Mouse (Mus musculus) liver, postnatal 0 days (tissue): ENCODE measurements around the gene Nt5c1b. TPM values are rescaled to one million over a fixed set of nuclear protein-coding genes. Genes with fewer than 3 reads are reported as not detected.

ENCODE experiments used
- ATAC-seq: fragments of 200-750 bp; cut with Nextera tagmentation; 2 replicates; pipeline ENCODE4 v1.8.0; 2017; ENCODE audit warnings: mild to moderate bottlenecking, moderate library complexity
- DNase-seq: peaks from one replicate; pipeline ENCODE4 v3.0.0-alpha.2; 2016
- H3K27ac ChIP-seq: fragments of 300-500 bp; sonication (generic); 2 replicates; pipeline ENCODE4 v1.5.1; 2014; ENCODE audit warnings: antibody characterized with exemption, moderate library complexity, mild to moderate bottlenecking, low read depth
- H3K27me3 ChIP-seq: fragments of 300-500 bp; sonication (generic); 2 replicates; pipeline ENCODE4 v1.6.1; 2014; ENCODE audit warnings: low read length, control low read depth, mixed read lengths; ENCODE audit not compliant: insufficient read depth
- H3K36me3 ChIP-seq: fragments of 300-500 bp; sonication (generic); replicated peaks from 2 replicates; pipeline ENCODE4 v1.6.1; 2014; ENCODE audit warnings: mild to moderate bottlenecking, control low read depth, low read length, moderate library complexity, mixed read lengths; ENCODE audit not compliant: insufficient read depth
- H3K4me1 ChIP-seq: fragments of 300-500 bp; sonication (generic); 2 replicates; pipeline ENCODE4 v1.6.1; 2014; ENCODE audit warnings: antibody characterized with exemption, mild to moderate bottlenecking, control low read depth; ENCODE audit not compliant: insufficient read depth
- H3K4me2 ChIP-seq: fragments of 300-500 bp; sonication (generic); 2 replicates; pipeline ENCODE4 v1.6.1; 2014; ENCODE audit warnings: low read depth, mild to moderate bottlenecking, low read length, moderate library complexity, mixed read lengths
- H3K4me3 ChIP-seq: fragments of 300-500 bp; sonication (generic); 2 replicates; pipeline ENCODE4 v1.5.1; 2014; ENCODE audit warnings: low read depth, low read length
- H3K9ac ChIP-seq: fragments of 300-500 bp; sonication (generic); replicated peaks from 2 replicates; pipeline ENCODE4 v1.6.1; 2014; ENCODE audit warnings: mild to moderate bottlenecking, moderate library complexity
- H3K9me3 ChIP-seq: fragments of 300-500 bp; sonication (generic); 2 replicates; pipeline ENCODE4 v1.6.1; 2016; ENCODE audit warnings: mild to moderate bottlenecking, control low read depth, low read length, mixed read lengths
- CTCF ChIP-seq: sonication (generic); IDR thresholded peaks from 2 replicates; pipeline ENCODE4 v1.5.1; 2016; ENCODE audit warnings: antibody characterized with exemption, low read depth
- EP300 ChIP-seq: IDR thresholded peaks from 2 replicates; pipeline ENCODE4 v1.6.1; 2016; ENCODE audit warnings: antibody characterized with exemption, low read depth, mild to moderate bottlenecking
- WGBS: fragments of 180-500 bp; shearing (Covaris S2); extraction: QIAGEN DNeasy Blood & Tissue Kit; methylation state at CpG from one replicate; pipeline ENCODE4 v1.1.7; 2014; ENCODE audit not compliant: insufficient replicate concordance; 5-methylcytosine and 5-hydroxymethylcytosine counted together
- polyA plus RNA-seq: library from polyadenylated mRNA; unstranded; fragments of >200 nt; fragmentation: Nextera tagmentation; extraction: Ambion mirVana; gene quantifications from 2 replicates; pipeline ENCODE4 v1.2.1, GENCODE M21; 2015

Gene Nt5c1b
- polyA plus RNA-seq, 1 experiment from 2014 or later = not detected

- peaks cover 3% of the 10 kb centered on the region; the same call in 1 of the 2 replicates for H3K4me1 ChIP-seq
- WGBS = under 1% methylated on average over 52 of the region's 53 CpGs
- H3K9ac ChIP-seq = peak within 1 kb of the TSS; percentile 87
- H3K27me3 ChIP-seq = no peaks in the 10 kb centered on the region
- peak within 1 kb of the TSS; percentile 99 for H3K27ac ChIP-seq
- ATAC-seq (peak; percentile 98), DNase-seq (peak; percentile 95)
- peak within 1 kb of the TSS; percentile 67 for H3K4me2 ChIP-seq
- H3K36me3 ChIP-seq = peaks cover 6% of the 10 kb centered on the region
- no peaks in the 10 kb centered on the region for H3K9me3 ChIP-seq
- peak; percentile 85 for TF ChIP-seq CTCF
- no peak for TF ChIP-seq EP300
- peak within 1 kb of the TSS; percentile 69 for H3K4me3 ChIP-seq
Measured at GRCm38 (mm10) chr12:10390671-10391441, 21.1 kb downstream of the Nt5c1b start, which contains the start of gene Rdh14. Rdh14 (plus strand) TSS chr12:10390772.

- H3K36me3 ChIP-seq = no peaks in the 10 kb centered on the region
- no peaks in the 10 kb centered on the region for H3K4me1 ChIP-seq
- DNase-seq = no peak
- no peaks in the 10 kb centered on the region for H3K27me3 ChIP-seq
- ATAC-seq = no peak
- H3K4me2 ChIP-seq = no peak overlapping the region
- no peak overlapping the region for H3K9ac ChIP-seq
- TF ChIP-seq EP300 (no peak), CTCF (no peak)
- H3K9me3 ChIP-seq = no peaks in the 10 kb centered on the region
- H3K4me3 ChIP-seq = no peak overlapping the region
- 79% methylated on average over 1 of the region's 1 CpGs for WGBS
- no peak overlapping the region for H3K27ac ChIP-seq
Measured at GRCm38 (mm10) chr12:10400788-10401187, 31.0 kb downstream of the Nt5c1b start.

GRCm38 (mm10) chr12:10402421-10403115 lies 32.8 kb downstream of the Nt5c1b start:
- Histone ChIP-seq H3K36me3 (no peaks in the 10 kb centered on the region), H3K4me3 (no peak overlapping the region), H3K27me3 (no peaks in the 10 kb centered on the region), H3K27ac (no peak overlapping the region), H3K4me2 (no peak overlapping the region), H3K9me3 (no peaks in the 10 kb centered on the region), H3K9ac (no peak overlapping the region), H3K4me1 (no peaks in the 10 kb centered on the region)
- DNase-seq = no peak
- 46% methylated on average over 9 of the region's 9 CpGs for WGBS
- TF ChIP-seq EP300 (no peak), CTCF (no peak)
- no peak for ATAC-seq

GRCm38 (mm10) chr12:10410511-10411179 lies 40.9 kb downstream of the Nt5c1b start:
- H3K4me3 ChIP-seq = no peak overlapping the region
- ATAC-seq = no peak
- H3K9ac ChIP-seq = no peak overlapping the region
- no peak overlapping the region for H3K4me2 ChIP-seq
- H3K27ac ChIP-seq = no peak overlapping the region
- no peaks in the 10 kb centered on the region for H3K9me3 ChIP-seq
- WGBS = 76% methylated on average over 3 of the region's 3 CpGs
- no peaks in the 10 kb centered on the region for H3K4me1 ChIP-seq
- H3K27me3 ChIP-seq = no peaks in the 10 kb centered on the region
- DNase-seq = no peak
- no peaks in the 10 kb centered on the region for H3K36me3 ChIP-seq
- TF ChIP-seq CTCF (no peak), EP300 (no peak)

- Histone ChIP-seq H3K4me3 (no peak overlapping the region), H3K4me1 (no peaks in the 10 kb centered on the region), H3K36me3 (no peaks in the 10 kb centered on the region), H3K9me3 (no peaks in the 10 kb centered on the region), H3K4me2 (no peak overlapping the region), H3K27me3 (no peaks in the 10 kb centered on the region), H3K27ac (no peak overlapping the region), H3K9ac (no peak overlapping the region)
- DNase-seq (no peak), ATAC-seq (no peak)
- 61% methylated on average over 1 of the region's 1 CpGs for WGBS
- no peak for TF ChIP-seq CTCF
- no peak for TF ChIP-seq EP300
Measured at GRCm38 (mm10) chr12:10411453-10411852, 41.7 kb downstream of the Nt5c1b start.

DNA sequence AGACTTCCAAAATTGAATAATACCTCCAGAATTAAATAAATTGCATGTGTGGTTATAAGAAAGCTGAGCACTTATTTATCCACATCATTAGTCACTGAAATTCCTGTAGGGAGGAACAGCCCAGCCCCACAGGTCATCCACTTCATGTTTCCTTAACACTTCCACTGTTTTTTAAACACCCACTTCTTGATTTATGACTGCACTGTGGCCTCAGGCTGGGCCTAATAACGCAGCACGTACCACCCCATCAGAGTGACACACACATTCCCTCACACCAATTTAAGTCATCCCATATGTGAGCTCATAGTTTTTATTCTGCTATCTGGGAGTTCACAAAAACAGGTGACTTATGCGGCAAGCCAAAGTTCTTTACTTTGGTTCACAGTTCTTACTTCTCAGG lies 52.6 kb downstream of the Nt5c1b start:
- no peaks in the 10 kb centered on the region for H3K9me3 ChIP-seq
- no peak for TF ChIP-seq EP300
- H3K27ac ChIP-seq = no peak overlapping the region
- no peak overlapping the region for H3K4me2 ChIP-seq
- 66% methylated on average over 3 of the region's 3 CpGs for WGBS
- H3K4me3 ChIP-seq = no peak overlapping the region
- H3K9ac ChIP-seq = no peak overlapping the region
- no peaks in the 10 kb centered on the region for H3K36me3 ChIP-seq
- H3K4me1 ChIP-seq = no peaks in the 10 kb centered on the region
- no peaks in the 10 kb centered on the region for H3K27me3 ChIP-seq
- DNase-seq (no peak), ATAC-seq (no peak)
